In genomic region chr4:139993111-139993755, GRCm38 (mm10) we compare ENCODE assay signal across 13 mouse cellular contexts. TPM values are rescaled to one million over a fixed set of nuclear protein-coding genes. Genes with fewer than 3 reads are reported as not detected.
DNase-seq lines count a peak whose midpoint lies in the region; ATAC-seq lines count a peak whose summit lies in the region.
"Had no signal": no experiment of that assay in that cellular context is flagged by ENCODE, and none has a peak within 500 bp of the region (broad histone marks: within the 10 kb centered on the region; RNA-seq: fewer than 3 reads in every experiment).

No protein-coding gene starts in this region.

- no peaks in the 10 kb centered on the region for H3K36me3 ChIP-seq in liver, embryonic 12.5 days
- no peaks in the 10 kb centered on the region for H3K36me3 ChIP-seq in liver, embryonic 11.5 days (ENCODE audit: control insufficient read depth, insufficient read depth, low read length)
- H3K36me3 ChIP-seq in embryonic facial prominence, embryonic 10.5 days (replicated peaks), result no peaks in the 10 kb centered on the region
- H3K36me3 ChIP-seq in intestine, embryonic 15.5 days, result no peaks in the 10 kb centered on the region

- 0 out of 2 replicates have a peak, but pooled peaks cover 7% of the 10 kb centered on the region for H3K4me1 ChIP-seq in liver, embryonic 12.5 days
- no peaks in the 10 kb centered on the region for H3K4me1 ChIP-seq in liver, embryonic 11.5 days (replicated peaks; ENCODE audit: control insufficient read depth, insufficient read depth, low read length)
- peaks cover 20% of the 10 kb centered on the region for H3K4me1 ChIP-seq in embryonic facial prominence, embryonic 10.5 days
- H3K4me1 ChIP-seq in intestine, embryonic 15.5 days (replicated peaks), result peaks cover 4% of the 10 kb centered on the region

- 22% methylated on average over 7 of the region's 16 CpGs for WGBS in liver, embryonic 12.5 days (ENCODE audit: insufficient replicate concordance)
- 26% methylated on average over 7 of the region's 16 CpGs for WGBS in liver, embryonic 11.5 days
- WGBS in embryonic facial prominence, embryonic 10.5 days, result 11% methylated on average over 16 of the region's 16 CpGs
- WGBS in intestine, embryonic 15.5 days, result 20% methylated on average over 7 of the region's 16 CpGs

- H3K9ac ChIP-seq in liver, embryonic 12.5 days, result no peak overlapping the region
- H3K9ac ChIP-seq in liver, embryonic 11.5 days (ENCODE audit: low read depth, low read length), result no peak overlapping the region
- H3K9ac ChIP-seq in intestine, embryonic 15.5 days, result no peak overlapping the region

- H3K9me3 ChIP-seq in liver, embryonic 12.5 days (replicated peaks), result peaks cover 10% of the 10 kb centered on the region; the same call in 1 of the 2 replicates
- H3K9me3 ChIP-seq in liver, embryonic 11.5 days (ENCODE audit: control insufficient read depth, low read length), result no peaks in the 10 kb centered on the region
- peaks cover 8% of the 10 kb centered on the region; the same call in 1 of the 2 replicates for H3K9me3 ChIP-seq in embryonic facial prominence, embryonic 10.5 days
- H3K9me3 ChIP-seq in intestine, embryonic 15.5 days, result no peaks in the 10 kb centered on the region

- ATAC-seq in liver, embryonic 12.5 days, result no peak
- ATAC-seq in liver, embryonic 11.5 days (replicated peaks; ENCODE audit: low FRiP score), result no peak
- ATAC-seq in intestine, embryonic 15.5 days, result no peak

- H3K27ac ChIP-seq in liver, embryonic 12.5 days, result no peak overlapping the region
- H3K27ac ChIP-seq in liver, embryonic 11.5 days (ENCODE audit: low read depth, low read length), result no peak overlapping the region
- peak overlapping the region; percentile 45 for H3K27ac ChIP-seq in embryonic facial prominence, embryonic 10.5 days (replicated peaks)
- no peak overlapping the region for H3K27ac ChIP-seq in intestine, embryonic 15.5 days

- no peaks in the 10 kb centered on the region for H3K27me3 ChIP-seq in liver, embryonic 12.5 days (replicated peaks)
- H3K27me3 ChIP-seq in liver, embryonic 11.5 days (replicated peaks; ENCODE audit: control insufficient read depth, insufficient read depth, low read length), result no peaks in the 10 kb centered on the region; the same call in 1 of the 2 replicates
- H3K27me3 ChIP-seq in embryonic facial prominence, embryonic 10.5 days (replicated peaks; ENCODE audit: low read depth, poor library complexity, severe bottlenecking), result 0 out of 2 replicates have a peak, but pooled peaks cover 6% of the 10 kb centered on the region
- no peaks in the 10 kb centered on the region for H3K27me3 ChIP-seq in intestine, embryonic 15.5 days (replicated peaks)
- H3K27me3 ChIP-seq: CH12.LX had no signal

- no peak overlapping the region for H3K4me3 ChIP-seq in liver, embryonic 12.5 days
- H3K4me3 ChIP-seq in liver, embryonic 11.5 days (ENCODE audit: low read depth, low read length), result no peak overlapping the region
- peak overlapping the region; percentile 36 for H3K4me3 ChIP-seq in embryonic facial prominence, embryonic 10.5 days
- H3K4me3 ChIP-seq in intestine, embryonic 15.5 days (replicated peaks), result no peak overlapping the region
- H3K4me3 ChIP-seq: erythroblast, embryonic 14.5 days had no signal

- DNase-seq in liver, embryonic 11.5 days (ENCODE audit: low spot score), result no peak
- peak; percentile 52 for DNase-seq in R1 (ENCODE audit: low read depth, low spot score)
- peak; percentile 28 for DNase-seq in embryonic facial prominence, embryonic 10.5 days (ENCODE audit: low spot score)
- DNase-seq in spleen, postnatal 14 days (ENCODE audit: low spot score in 2 of 2), result no peak
- no peak for DNase-seq in cerebellum, postnatal 14 days
- no peak for DNase-seq in cerebellum, postnatal 25 days
- DNase-seq: heart, postnatal 36 days; lung, postnatal 36 days; thymus, adult 18-20 months had no signal

- H3K4me2 ChIP-seq in liver, embryonic 12.5 days, result 0 out of 2 replicates have a peak overlapping the region, but pooled peaks have one; percentile 8
- no peak overlapping the region for H3K4me2 ChIP-seq in liver, embryonic 11.5 days
- H3K4me2 ChIP-seq in intestine, embryonic 15.5 days (replicated peaks), result peak overlapping the region; percentile 22; the same call in 1 of the 2 replicates

RNA-seq across cellular contexts. Expression of gene Klhdc7a, which starts 25.4 kb away (rescaled TPM):
- 0.06 and 0.10 TPM in 2 replicates for polyA plus RNA-seq in liver, embryonic 12.5 days (2016; fragmentation: Nextera tagmentation; extraction: Ambion mirVana)
- 0.03 TPM in 1 of 2 replicates, not detected in the other for polyA plus RNA-seq in liver, embryonic 11.5 days (2014; fragmentation: Nextera tagmentation; extraction: Ambion mirVana)
- 0.34 TPM in 2 replicates for polyA plus RNA-seq in embryonic facial prominence, embryonic 10.5 days (2016; fragmentation: Nextera tagmentation; extraction: Ambion mirVana)
- 0.25 and 0.37 TPM in 2 replicates for polyA plus RNA-seq in intestine, embryonic 15.5 days (2015; fragmentation: Nextera tagmentation; extraction: Ambion mirVana)
- polyA plus RNA-seq: erythroblast, embryonic 14.5 days had no signal

Comparison
In these comparisons a context has a peak if more than half of its experiments do, and no peak if none do; other contexts are left out.
1. DNase-seq: peak in R1 (single experiment) and embryonic facial prominence, embryonic 10.5 days (single experiment); none in liver, embryonic 11.5 days (single experiment), spleen, postnatal 14 days (0 of 2), cerebellum, postnatal 14 days (0 of 2) and cerebellum, postnatal 25 days (0 of 2).